Mouse (Mus musculus): ENCODE data around the gene E330017A01Rik. TPM values are rescaled to one million over a fixed set of nuclear protein-coding genes. Genes with fewer than 3 reads are reported as not detected.
"Not testable (repeated sequence)": the region's sequence is repeated elsewhere in the genome, so short reads cannot be mapped to it uniquely, and the experiment has no call there.

E330017A01Rik gene
- total RNA-seq, 2 experiments from 2014 or later: not detected

DNA sequence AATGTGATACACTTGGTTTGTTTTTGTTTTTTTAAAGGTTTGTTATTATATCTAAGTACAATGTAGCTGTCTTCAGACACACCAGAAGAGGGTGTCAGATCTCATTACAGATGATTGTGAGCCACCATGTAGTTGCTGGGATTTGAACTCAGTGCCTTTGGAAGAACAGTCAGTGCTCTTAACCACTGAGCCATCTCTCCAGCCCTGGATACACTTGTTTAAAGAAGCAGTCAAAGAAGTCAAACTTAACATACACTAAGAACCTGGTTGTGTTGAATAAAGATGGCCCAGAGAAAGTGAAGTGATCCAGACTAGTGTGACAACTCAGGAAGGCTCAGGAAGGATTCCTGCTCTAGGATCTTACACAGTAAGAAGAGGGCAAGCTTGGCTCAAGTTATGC, 26.6 kb upstream of the E330017A01Rik start:
- DNase-seq; intact Hi-C loops (cut with DNase I): not testable (repeated sequence)

DNA sequence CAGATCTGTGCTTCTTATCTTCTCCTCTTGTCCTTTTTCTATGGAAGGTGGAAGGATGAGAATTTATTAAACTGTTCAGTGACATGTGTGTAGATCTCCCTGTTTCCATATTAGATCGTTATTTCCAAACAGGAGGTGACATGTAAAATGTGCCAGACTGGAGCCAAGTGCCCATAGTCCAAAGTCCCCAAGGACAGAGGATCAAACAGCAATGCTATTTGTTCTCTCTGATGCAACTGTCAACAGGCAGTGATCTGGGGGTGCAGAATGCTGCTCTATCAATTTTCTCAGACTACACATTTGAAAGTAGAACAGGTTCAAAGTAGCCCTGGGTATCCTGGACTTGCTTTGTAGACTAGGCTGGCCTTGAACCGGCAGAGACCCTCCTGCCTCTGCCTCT, 25.3 kb upstream of the E330017A01Rik start:
- no peak for DNase-seq
- intact Hi-C loops (cut with DNase I): loop anchor here (5.0 kb wide), 2 partner anchors 207 to 367 kb away; no protein-coding TSS in a partner anchor

DNA sequence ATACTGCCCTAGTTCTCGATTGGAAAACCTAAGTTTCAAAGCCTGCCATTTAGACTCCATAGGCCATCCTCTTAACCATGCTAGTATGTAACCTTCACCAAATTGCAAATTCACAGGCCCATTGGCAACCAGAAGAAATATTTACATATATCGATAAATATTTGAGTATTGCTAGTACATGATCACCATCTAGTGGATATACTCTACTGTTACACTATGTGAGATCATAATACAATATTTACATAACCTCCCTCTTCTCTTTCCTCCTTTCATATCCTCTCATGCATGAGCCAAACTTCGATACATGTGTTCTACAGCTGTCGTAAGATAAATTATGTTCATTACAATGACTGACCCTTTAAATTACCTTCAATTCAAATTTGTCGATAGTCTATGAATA, 24.5 kb upstream of the E330017A01Rik start:
- no peak for DNase-seq
- intact Hi-C loops (cut with DNase I): loop anchor here (5.0 kb wide), 2 partner anchors 206 to 366 kb away; no protein-coding TSS in a partner anchor

DNA sequence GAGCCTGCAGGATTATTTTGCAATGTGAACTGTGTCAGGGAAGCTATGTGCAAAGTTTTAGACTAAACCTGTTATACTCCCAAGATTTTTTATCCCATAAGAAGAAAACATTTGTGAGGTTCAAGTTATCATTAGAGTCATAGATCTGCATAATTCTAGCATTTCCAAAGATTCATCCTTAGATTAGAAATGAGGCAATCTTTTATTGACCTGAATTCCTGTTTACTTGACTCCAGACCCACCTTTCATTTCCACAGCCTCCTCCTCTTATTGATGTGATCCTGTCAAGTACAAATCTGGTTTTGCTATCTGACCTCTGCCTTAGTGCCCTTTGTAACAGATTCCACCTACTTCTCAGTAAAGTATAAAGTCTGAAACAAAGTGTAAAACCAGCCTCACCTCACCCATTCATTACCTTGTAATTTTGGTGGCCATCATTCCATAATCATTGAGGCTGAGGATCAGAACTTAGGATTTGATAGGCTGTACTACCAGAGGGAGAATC, 23.8 kb upstream of the E330017A01Rik start:
- intact Hi-C loops (cut with DNase I): loop anchor here (5.0 kb wide), 2 partner anchors 205 to 365 kb away; no protein-coding TSS in a partner anchor
- DNase-seq: no peak

DNA sequence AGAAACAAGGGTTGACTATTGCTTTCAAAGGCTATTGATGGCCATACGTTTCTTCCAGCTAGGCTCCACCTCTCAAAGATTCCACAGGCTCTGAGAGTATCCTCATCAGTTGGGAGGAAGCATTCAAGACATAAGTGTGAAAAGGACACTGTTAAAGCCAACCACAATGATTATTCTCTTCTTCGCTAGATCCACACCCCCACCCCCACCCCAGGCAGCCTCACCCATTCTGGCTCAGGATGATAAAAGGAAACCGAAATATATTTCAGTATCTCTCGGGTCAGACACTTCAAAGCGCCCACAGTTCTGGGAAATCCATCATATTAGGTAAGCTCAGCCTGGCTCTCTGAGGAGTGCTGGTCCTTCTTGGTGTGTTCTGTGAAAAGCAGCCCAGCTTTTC, 23.3 kb upstream of the E330017A01Rik start:
- intact Hi-C loops (cut with DNase I): loop anchor here (5.0 kb wide), 2 partner anchors 205 to 365 kb away; no protein-coding TSS in a partner anchor
- DNase-seq: no peak

DNA sequence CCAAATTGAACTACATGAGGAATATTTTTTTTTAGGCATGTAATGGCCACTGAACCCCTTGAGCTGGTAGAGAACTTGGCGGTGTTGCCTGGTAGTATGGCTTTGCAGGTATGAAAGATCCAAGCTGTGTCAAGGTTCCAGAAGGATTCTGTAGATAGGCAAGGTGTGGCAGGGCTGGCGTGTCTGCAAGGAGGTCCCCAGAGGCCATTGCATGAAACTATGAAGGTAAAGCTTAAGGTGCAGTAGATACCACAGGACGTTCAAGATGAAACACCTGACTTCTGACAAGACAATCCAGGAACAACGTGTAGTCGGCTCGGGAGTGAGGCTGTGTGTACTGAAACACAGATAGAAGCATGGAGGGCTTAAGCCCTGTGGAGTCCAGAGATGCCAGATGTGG, 20.1 kb upstream of the E330017A01Rik start:
- DNase-seq: no peak
- intact Hi-C loops (cut with DNase I): no loop called here

DNA sequence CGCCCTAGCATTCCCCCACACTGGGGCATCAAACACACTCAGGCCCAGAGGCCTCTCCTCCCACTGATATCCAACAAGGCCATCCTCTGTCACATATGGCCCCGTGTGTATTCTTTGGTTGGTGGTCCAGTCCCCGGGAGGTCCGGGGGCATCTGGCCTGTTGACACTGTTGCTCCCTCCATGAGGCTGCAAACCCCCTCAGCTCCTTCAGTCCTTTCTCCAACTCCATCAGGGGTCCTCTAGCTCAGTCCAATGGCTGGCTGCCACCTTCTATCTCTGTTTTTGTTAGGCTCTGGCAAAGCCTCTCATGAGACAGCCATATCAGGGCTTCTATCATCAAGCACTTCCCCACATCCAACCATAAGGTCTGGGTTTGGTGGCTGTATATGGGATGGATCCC, 18.0 kb upstream of the E330017A01Rik start:
- intact Hi-C loops (cut with DNase I): no loop called here
- no peak for DNase-seq

DNA sequence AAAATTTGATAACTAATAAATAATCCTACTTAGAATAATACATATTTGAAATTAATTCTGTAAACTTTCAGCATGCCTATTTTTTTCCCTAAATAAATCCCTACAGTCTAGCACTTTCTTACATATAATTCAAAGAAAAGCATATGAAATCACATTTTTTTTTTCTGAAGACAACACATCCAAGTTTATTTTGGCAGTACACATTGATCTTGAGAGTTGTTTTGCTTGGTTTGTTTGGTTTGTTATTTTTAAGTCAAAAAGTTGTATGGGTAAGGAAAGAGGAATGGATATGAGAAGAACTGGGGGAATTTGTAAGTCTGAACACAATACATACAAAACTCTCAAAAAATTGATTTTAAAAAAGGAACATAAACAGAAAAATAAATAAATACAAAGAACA, 17.2 kb upstream of the E330017A01Rik start:
- intact Hi-C loops (cut with DNase I): no loop called here
- DNase-seq: no peak

DNA sequence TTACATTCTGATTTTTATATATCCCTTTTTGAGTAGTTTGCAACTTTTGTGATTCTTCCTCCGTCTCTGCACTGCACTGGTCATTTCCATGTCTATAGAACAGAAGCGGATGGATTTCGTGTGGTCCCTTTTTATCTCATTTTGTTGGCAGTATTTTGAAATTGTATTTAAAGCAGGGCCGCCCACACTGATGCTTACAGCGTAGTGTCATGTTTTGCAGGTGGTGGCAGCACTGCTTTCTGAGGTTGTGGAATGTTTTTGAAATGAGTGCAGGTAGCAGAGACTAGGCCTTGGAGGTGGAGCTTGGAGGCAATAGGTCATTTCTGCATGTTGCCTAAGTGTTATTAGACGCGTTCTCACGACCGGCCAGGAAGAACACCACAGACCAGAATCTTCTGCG, 11.4 kb upstream of the E330017A01Rik start:
- intact Hi-C loops (cut with DNase I): no loop called here
- DNase-seq: no peak

DNA sequence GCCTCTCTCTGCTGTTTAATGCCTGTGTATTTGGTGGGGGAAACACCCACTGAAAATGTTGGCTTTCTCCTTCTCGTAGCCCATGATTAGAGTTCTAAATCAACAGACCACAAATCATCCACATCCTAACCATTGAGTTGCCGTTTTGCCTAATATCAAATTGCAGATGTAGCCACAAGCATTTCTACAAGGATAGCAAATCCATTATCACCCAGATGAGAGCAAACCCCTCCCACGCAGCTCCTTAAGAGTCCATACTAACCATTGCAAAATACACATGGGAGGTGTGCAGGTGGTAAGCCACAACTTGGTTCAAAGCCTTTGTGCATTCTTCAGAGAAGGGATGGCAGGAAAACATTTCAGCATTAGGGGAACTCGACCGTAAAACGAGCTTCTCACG, 523 bp downstream of the E330017A01Rik start:
- DNase-seq: no peak
- intact Hi-C loops (cut with DNase I): no loop called here

DNA sequence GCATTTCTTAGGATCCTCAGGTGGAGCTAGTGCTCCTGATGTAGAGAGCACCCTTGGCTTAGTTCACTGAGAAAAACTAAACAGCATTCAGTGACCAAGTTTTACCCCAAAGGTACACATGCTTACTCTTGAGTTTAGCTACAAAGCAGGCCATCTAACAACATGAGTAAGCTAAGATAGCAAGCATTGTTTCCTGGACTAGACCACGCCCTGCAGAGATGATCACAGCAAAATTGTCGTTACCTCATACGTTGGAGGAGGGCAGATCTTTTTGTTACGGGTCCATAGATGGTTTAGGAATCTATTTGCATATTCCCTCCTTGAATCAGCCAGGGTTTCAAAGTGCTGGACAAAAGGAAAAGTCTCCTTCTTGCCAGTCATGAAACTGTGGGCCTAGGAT, 1.1 kb downstream of the E330017A01Rik start:
- intact Hi-C loops (cut with DNase I): no loop called here
- DNase-seq: no peak

DNA sequence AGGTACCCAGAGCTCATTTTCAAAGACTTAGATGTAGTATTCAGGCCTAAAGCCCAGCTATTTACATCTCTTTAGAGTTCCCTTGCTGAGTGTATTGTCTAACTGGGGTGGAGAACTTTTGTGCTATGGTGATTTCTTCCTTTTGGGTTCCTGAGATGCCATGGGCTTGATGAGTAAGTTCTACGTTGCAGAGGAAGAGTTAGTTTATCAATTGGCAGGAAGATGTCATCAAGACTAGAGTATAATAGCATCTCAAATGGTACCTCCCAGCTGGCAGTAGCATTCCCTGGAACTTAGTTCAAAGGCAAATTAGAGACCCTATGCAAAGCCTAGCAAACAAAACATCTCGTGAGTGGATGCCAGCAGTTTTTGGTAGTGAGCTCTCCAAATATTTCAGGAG, 2.7 kb downstream of the E330017A01Rik start:
- intact Hi-C loops (cut with DNase I): no loop called here
- no peak for DNase-seq

DNA sequence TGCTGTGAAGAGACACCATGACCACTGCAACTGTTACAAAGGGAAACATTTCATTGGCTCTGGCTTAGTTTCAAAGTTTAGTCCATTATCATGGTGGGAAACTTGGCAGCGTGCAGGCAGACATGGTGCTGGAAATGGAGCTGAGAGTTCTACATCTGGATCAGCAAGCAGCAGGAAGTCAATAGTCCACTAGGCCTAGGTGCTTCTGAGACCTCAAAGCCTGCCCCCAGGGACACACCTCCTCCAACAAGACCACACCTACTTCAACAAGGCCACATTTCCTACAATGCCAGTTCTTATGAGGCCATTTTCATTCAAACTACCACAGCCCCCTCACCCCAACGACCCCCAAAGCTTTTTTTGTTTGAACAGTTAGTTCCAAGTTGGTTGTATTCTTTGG, 8.8 kb downstream of the E330017A01Rik start:
- DNase-seq: no peak
- intact Hi-C loops (cut with DNase I): loop anchor here (5.0 to 10.0 kb wide), 2 partner anchors 123 to 335 kb away; no protein-coding TSS in a partner anchor

DNA sequence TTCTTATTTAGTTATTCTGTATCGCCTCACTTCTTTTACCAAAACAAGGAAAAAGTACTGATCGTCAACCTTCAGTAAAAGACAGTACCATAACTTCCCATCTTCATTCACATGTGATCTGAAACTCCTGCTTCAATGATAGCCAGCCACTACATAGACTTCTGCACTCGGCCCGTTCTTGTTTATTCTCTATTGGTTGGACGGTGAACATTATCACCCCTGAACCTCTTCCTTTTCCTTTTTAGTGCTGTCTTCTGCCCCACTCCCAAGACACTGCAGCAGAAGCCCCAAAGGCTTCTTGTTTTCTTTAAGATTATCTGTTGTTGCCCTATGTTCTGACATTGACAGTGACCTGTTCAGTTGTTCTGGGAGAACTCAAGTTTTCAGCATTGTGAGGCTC, 9.6 kb downstream of the E330017A01Rik start:
- DNase-seq: no peak
- intact Hi-C loops (cut with DNase I): loop anchor here (5.0 to 10.0 kb wide), 2 partner anchors 123 to 334 kb away; no protein-coding TSS in a partner anchor

DNA sequence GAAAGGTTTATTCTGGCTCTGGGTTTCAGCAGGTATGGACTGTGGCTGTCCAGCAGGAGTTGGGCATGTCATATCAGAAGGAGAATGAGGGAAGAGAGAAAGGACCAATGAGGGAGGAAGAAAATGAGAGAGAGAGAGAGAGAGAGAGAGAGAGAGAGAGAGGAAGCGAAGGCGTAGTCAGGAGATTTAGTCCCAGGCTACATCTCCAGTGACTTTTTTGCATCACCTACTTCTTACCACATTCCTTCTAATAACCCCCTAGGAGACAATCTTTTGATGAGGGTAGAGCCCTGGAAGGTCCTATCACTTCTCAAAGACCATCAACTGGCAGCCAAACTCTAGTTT, 10.2 kb downstream of the E330017A01Rik start:
- DNase-seq: no peak
- intact Hi-C loops (cut with DNase I): loop anchor here (5.0 to 10.0 kb wide), 2 partner anchors 124 to 334 kb away; no protein-coding TSS in a partner anchor

DNA sequence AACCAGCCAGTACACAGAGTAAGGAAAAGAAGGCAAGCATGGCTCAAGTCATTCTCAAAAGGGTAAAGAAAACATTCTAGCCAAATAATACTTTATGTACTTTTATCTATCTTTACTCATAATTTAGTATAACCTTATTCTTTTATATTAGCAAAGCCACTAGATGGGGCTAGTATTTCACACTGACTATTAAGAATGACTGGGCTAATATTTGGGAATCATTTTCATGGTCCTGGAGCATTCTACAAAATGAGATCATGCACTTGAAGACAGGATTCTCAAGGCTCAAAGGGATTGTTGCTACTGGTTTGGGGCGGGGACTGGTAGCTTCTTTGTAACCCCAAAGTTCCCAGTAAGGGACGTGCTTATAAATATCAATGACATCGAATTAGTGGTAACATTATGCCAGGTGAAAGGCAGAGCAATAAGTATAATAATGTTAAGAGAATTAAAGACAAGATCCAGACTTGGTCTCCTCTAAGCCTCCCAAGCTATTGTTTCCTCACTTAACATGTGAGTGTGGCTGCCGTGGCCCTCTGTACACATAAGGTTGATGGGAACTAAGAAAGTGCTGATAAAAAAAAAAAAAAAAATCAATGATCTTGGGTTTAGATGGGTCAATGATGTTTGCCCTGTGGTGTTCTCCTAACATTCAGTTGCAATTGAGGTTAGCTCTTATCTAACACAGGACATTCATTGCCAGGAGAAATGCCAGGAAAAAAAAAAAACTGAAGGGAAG, 10.8 kb downstream of the E330017A01Rik start:
- DNase-seq: no peak
- intact Hi-C loops (cut with DNase I): loop anchor here (5.0 to 10.0 kb wide), 2 partner anchors 125 to 333 kb away; no protein-coding TSS in a partner anchor

DNA sequence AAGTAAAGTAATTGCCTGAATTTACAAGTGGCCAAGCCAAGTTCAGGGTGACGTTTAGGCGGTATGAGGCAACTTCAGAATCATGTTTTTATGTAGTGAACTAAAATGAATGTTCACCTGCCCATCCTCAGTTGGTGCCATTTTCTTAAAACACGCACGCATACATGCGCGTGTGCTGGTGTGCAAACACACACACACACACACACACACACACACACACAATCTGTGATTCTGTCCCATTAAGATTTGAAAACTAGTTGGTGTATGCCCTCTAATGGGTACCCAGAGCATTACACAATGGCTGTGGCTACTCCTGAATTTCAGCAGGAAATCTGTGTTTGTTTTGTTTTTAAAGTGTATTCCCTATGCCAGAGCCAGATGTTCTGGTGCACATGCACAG, 14.6 kb downstream of the E330017A01Rik start:
- intact Hi-C loops (cut with DNase I): loop anchor here (2.0 to 10.0 kb wide), 4 partner anchors 102 to 329 kb away; partner anchors contain the start of gene St3gal6
- DNase-seq: no peak

DNA sequence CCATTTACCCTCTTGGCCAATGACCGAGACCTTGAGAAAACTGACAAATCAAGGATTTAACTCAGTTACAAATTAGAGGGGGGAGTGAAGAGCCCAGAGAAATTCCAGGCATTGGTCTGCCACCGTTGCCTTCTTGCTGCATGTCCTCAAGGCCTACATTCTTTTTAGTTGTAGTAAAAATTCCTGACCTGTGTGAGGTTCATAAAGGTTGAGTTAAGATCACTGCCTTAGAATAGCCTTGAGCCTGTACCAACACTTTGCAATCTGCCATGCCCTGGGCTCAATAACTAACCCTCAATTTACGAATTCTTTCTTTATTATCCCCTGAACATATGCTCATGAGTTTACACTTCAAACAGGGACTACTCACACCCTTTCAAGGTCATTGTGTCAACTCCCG, 15.4 kb downstream of the E330017A01Rik start:
- no peak for DNase-seq
- intact Hi-C loops (cut with DNase I): loop anchor here (5.0 to 10.0 kb wide), 2 partner anchors 101 to 328 kb away; partner anchors contain the start of gene St3gal6

DNA sequence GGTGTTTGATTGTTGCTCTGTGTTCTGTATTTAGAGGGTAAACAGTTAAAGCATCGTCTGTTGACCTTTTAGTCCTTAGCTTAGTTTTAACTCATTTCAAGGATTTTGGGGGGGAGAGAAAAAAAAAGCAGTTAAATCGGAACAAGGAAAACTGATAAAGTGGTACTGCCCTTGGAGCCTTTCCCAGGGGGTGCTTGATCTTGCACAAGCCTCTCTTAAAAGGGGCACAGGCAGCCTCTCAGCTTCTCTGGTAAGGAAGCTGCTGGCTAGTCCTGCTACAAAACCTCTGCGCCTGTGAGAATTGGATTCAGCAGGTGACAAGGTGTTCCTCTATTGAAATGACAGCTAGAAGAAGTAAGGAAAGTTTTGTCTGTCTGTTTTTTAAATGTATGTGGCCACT, 16.2 kb downstream of the E330017A01Rik start:
- intact Hi-C loops (cut with DNase I): loop anchor here (5.0 to 10.0 kb wide), 2 partner anchors 100 to 328 kb away; partner anchors contain the start of gene St3gal6
- no peak for DNase-seq

DNA sequence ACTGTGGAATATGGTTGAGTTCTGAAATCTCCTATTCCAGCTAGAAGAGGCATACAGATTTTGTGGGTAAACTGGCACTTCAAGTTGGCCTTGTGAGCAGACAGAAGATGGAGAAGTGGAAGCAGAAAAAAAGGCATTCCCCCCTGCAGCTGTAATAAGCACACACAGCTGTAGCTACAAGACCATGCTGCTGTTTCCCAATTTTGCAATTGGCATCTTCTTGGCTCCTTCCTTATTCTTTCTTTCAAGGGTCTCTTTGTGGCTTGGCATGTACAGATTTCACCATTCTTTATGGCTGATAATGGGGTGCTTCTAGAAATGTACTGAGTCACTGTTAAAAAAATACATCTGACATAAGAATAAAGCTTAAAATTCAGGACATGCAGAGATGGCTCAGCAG, 21.2 kb downstream of the E330017A01Rik start:
- intact Hi-C loops (cut with DNase I): no loop called here
- no peak for DNase-seq

DNA sequence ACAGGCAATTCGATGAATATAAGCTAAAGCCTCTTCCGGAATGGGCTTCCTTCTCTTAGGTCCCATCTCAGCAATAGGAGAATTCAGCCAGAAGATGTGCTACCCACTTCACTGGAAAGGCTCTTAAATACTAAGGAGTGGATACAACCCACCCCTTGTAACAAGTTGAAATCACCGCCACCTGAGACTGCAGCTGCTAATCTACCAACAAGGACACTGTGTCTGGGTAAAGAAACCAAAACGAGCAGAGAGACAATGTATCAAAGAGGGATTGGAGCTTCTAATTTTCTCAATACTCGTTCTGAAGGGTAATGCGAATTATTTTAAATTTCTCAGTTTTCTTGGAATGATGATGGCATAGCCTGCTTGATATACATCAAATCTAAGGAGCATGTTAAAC, 21.7 kb downstream of the E330017A01Rik start, which contains the start of gene Gm813:
Gene Gm813, minus strand, starts transcription at position 101 of the 400 bp plus-strand sequence.
- intact Hi-C loops (cut with DNase I): no loop called here

DNA sequence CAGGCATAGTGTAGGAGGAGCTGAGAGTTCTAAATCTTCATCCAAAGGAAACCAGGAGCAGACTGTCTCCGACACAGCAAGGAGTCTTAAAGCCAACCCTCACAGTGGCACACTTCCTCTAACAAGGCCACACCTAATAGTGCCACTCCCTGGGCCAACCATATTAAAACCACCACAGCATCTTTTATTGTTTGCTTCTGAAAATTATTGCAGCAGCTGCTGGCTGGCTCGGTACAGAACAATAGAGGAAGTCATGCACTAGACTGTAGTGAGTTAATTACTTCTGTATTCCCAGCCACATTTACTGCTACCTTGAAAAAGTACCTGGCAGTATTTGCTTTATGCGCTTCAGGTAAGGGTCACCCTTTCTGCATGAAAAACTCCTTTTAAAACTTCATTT, 25.6 kb downstream of the E330017A01Rik start:
- intact Hi-C loops (cut with DNase I): no loop called here
- no peak for DNase-seq

More for the DNA sequence above, 21.7 kb downstream of the E330017A01Rik start, which contains the start of gene Gm813:
- DNase-seq: no peak

All from gastrocnemius, postnatal 36 days (tissue).